Mouse (Mus musculus) neural tube, embryonic 11.5 days (tissue): ENCODE measurements around the gene Gm26602. TPM values are rescaled to one million over a fixed set of nuclear protein-coding genes. Genes with fewer than 3 reads are reported as not detected.

ENCODE experiments used
- ATAC-seq: fragments of 200-750 bp; cut with Nextera tagmentation; 2 replicates; pipeline ENCODE4 v1.8.0; 2017; ENCODE audit warnings: moderate number of reproducible peaks, mild to moderate bottlenecking, moderate TSS enrichment, moderate library complexity; ENCODE audit not compliant: insufficient read depth, low FRiP score, low TSS enrichment
- DNase-seq: peaks from one replicate; pipeline ENCODE4 v3.0.0-alpha.2; 2015; ENCODE audit warnings: low spot score
- H3K27ac ChIP-seq: fragments of 300-500 bp; sonication (generic); 2 replicates; pipeline ENCODE4 v1.5.1; 2014; ENCODE audit warnings: low read depth, mild to moderate bottlenecking, low read length
- H3K27me3 ChIP-seq: fragments of 300-500 bp; sonication (generic); 2 replicates; pipeline ENCODE4 v1.6.1; 2014; ENCODE audit warnings: mild to moderate bottlenecking, low read length, mixed read lengths; ENCODE audit not compliant: control insufficient read depth, insufficient read depth
- H3K36me3 ChIP-seq: fragments of 300-500 bp; sonication (generic); 2 replicates; pipeline ENCODE4 v1.6.1; 2014; ENCODE audit warnings: mild to moderate bottlenecking, low read length, moderate library complexity, mixed read lengths; ENCODE audit not compliant: control insufficient read depth, insufficient read depth
- H3K4me1 ChIP-seq: fragments of 300-500 bp; sonication (generic); 2 replicates; pipeline ENCODE4 v1.6.1; 2014; ENCODE audit warnings: low read length, mixed read lengths; ENCODE audit not compliant: control insufficient read depth, insufficient read depth
- H3K4me2 ChIP-seq: fragments of 300-500 bp; sonication (generic); 2 replicates; pipeline ENCODE4 v1.6.1; 2014; ENCODE audit warnings: low read depth, mild to moderate bottlenecking, moderate library complexity
- H3K4me3 ChIP-seq: fragments of 300-500 bp; sonication (generic); 2 replicates; pipeline ENCODE4 v1.5.1; 2014; ENCODE audit warnings: low read depth, low read length
- H3K9ac ChIP-seq: fragments of 300-500 bp; sonication (generic); 2 replicates; pipeline ENCODE4 v1.6.1; 2014; ENCODE audit warnings: mild to moderate bottlenecking, low read length
- H3K9me3 ChIP-seq: fragments of 300-500 bp; sonication (generic); 2 replicates; pipeline ENCODE4 v1.6.1; 2016; ENCODE audit warnings: low read length; ENCODE audit not compliant: control insufficient read depth
- WGBS: fragments of 180-500 bp; shearing (Covaris S2); extraction: QIAGEN DNeasy Blood & Tissue Kit; methylation state at CpG from one replicate; pipeline ENCODE4 v1.1.7; 2014; 5-methylcytosine and 5-hydroxymethylcytosine counted together
- polyA plus RNA-seq: library from polyadenylated mRNA; unstranded; fragments of >200 nt; fragmentation: Nextera tagmentation; extraction: Ambion mirVana; gene quantifications from 2 replicates; pipeline ENCODE4 v1.2.1, GENCODE M21; 2014

Gene Gm26602
- polyA plus RNA-seq, 1 experiment from 2014 or later = not detected

DNA sequence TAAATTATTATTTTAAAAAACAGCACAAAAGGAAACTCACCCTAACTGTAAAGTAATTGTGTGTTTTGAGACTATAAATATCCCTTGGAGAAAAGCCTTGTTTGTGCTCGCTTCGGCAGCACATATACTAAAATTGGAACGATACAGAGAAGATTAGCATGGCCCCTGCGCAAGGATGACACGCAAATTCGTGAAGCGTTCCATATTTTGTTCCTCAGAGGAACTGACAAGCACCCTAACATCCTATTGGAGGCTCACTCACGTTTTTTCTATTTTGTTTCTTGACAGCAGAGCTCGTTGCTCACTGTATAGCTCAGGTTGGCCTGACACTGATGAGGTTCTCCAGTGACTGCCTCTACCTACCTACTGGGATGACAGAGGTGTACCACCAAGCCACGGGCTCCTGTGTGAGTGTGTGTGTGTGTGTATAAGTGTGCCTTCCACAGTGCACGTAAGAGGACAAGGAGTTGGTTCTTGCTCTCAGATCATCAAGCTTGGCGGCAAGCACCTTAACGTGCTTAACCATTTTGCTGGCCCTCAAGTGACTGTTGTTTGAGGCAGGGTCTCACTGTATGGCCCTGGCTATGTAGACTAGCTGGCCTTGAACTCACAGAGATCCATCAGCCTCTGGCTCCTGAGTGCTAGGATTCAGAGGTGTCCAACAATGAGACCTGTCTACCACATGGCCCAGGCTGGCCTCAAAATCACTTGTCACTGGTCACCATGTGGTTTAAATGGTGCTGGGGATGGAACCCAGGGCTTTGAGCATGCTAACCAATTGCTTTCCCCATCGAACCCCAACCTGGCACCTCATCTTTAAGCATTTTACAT, 1.3 kb upstream of the Gm26602 start:
- H3K9me3 ChIP-seq = no peaks in the 10 kb centered on the region
- H3K27ac ChIP-seq = peak overlapping the region; percentile 58; the same call in 1 of the 2 replicates
- peak; percentile 53 for DNase-seq
- peaks cover 14% of the 10 kb centered on the region for H3K36me3 ChIP-seq
- no peaks in the 10 kb centered on the region for H3K4me1 ChIP-seq
- peak overlapping the region; percentile 29; the same call in 1 of the 2 replicates for H3K4me2 ChIP-seq
- 25% methylated on average over 14 of the region's 14 CpGs for WGBS
- H3K27me3 ChIP-seq = no peaks in the 10 kb centered on the region
- ATAC-seq = peak; percentile 32; the same call in 1 of the 2 replicates
- peak overlapping the region; percentile 71 for H3K4me3 ChIP-seq
- H3K9ac ChIP-seq = no peak overlapping the region; the same call in 1 of the 2 replicates

DNA sequence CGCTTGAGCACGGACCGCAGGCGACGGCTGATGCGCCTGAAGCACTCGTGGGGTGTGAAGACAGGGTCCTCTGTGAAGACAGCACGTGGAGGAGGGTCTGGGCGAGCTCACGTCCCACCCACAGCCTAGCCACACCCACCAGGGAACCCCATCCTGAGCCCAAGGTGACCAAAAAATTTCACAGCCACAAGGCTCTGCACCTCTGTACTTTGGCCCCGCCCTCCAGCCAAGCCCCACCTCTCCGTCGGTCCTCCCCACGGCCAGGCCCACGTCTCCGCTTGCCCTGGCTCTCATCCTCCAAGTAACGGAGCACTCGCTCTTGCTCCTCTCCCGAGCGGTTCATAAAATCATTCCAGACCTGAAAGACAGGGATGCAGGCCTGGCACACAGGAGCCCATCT, 1.8 kb downstream of the Gm26602 start:
- Histone ChIP-seq H3K27me3 (peaks cover 4% of the 10 kb centered on the region), H3K27ac (no peak overlapping the region), H3K36me3 (peaks cover 7% of the 10 kb centered on the region), H3K4me2 (no peak overlapping the region), H3K9me3 (no peaks in the 10 kb centered on the region), H3K4me3 (no peak overlapping the region), H3K9ac (no peak overlapping the region), H3K4me1 (peaks cover 5% of the 10 kb centered on the region)
- WGBS = 57% methylated on average over 20 of the region's 20 CpGs
- DNase-seq (no peak), ATAC-seq (no peak)

DNA sequence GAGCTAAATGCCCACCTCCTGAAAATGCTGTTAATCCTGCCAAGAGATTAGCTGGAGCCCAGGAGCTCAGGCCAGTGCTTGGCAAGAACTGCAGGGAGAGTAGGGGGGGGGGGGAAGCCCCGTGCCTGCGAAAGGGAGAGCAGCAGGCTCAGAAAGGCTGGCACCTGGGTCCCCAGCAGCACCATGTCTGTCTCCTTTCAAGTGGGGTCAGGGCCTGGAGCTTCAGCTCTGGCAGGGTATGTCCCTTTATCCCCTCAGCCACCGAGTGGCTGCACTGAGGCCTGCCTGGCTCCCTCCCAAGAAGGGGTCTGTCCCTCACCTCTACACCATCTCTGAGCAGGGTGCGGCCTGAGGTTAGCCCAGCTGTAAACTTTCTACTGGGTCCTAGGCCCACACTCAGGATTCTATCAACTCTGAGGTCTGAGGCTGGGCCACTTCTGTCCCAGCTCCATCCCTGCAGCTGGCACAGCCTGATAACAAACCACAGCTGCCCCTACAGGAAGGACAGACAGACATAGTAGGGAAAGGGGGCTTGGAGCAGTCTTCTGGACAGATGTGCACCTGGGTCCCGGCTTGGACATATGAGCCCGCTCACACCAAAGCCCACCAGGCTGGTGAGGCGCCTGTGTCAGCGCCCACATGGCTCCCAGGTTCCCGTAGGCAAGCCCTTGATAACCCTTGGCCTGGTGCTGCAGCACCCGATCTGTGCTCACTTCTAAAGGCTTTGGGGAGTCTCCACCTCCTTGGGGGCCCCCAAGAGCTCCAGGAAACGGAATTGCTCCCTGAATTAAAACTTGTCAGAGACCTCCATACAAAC, 3.7 kb downstream of the Gm26602 start:
- no peak overlapping the region for H3K27ac ChIP-seq
- no peak overlapping the region for H3K4me2 ChIP-seq
- H3K9me3 ChIP-seq = no peaks in the 10 kb centered on the region
- H3K9ac ChIP-seq = no peak overlapping the region
- peaks cover 23% of the 10 kb centered on the region for H3K27me3 ChIP-seq
- H3K36me3 ChIP-seq = peaks cover 7% of the 10 kb centered on the region
- DNase-seq (peak; percentile 8), ATAC-seq (no peak)
- peaks cover 8% of the 10 kb centered on the region for H3K4me1 ChIP-seq
- 71% methylated on average over 10 of the region's 11 CpGs for WGBS
- H3K4me3 ChIP-seq = no peak overlapping the region

DNA sequence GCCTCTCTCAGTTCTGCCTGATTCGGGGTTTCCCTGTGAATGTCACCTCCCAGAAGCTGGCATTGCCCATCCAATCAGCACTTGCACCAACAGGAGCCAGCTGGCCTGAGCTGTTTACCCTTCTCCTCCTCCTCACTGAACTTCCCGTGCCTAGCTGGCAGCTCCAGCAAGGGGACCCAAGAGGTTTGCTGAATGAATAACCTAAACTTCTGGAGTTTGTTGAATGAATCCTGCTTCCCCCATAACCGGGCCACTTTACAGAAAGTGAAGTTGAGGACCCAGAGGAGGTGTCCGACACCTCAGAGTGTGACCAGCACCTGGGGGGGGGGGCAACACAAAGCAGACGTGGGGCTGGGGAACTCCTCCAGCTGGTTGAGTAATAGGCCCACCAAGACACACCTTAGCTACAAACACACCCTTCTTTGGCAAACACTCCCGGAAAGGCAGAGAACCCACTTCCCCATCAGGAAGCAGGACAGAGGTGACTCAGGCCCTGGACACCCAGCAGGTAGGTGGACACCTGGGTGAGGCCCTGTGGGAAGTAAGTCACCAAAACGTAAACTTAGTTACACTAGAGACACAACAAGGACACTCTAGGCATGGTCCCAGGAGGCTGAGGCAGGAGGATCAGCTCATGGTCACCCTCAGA, 4.4 kb downstream of the Gm26602 start:
- Histone ChIP-seq H3K4me1 (peaks cover 9% of the 10 kb centered on the region), H3K4me2 (no peak overlapping the region), H3K36me3 (peaks cover 7% of the 10 kb centered on the region), H3K4me3 (no peak overlapping the region), H3K27me3 (peaks cover 30% of the 10 kb centered on the region), H3K9ac (no peak overlapping the region), H3K9me3 (no peaks in the 10 kb centered on the region), H3K27ac (no peak overlapping the region)
- no peak for DNase-seq
- ATAC-seq = no peak
- WGBS = 73% methylated on average over 7 of the region's 7 CpGs

DNA sequence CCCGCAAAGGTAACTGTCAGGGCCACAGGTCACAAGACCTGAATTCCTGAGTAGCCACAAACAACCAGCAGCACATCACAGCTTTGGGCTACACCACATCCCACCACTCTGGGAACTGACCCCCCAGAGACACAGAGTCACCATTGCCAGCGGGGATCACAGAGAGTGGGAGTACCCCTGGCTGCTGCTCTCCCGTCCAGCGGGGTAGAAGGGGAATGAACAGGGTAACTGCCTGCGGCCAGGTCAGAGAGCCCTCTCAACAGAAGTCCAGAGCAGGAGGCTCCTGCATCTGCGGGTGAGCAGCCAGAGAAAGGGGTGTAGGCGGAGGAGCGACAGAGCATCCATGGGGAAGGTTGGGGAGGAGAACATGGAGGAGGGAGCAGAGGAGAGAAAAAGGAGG, 5.4 kb downstream of the Gm26602 start:
- no peak for ATAC-seq
- H3K4me3 ChIP-seq = peak overlapping the region; percentile 74

DNA sequence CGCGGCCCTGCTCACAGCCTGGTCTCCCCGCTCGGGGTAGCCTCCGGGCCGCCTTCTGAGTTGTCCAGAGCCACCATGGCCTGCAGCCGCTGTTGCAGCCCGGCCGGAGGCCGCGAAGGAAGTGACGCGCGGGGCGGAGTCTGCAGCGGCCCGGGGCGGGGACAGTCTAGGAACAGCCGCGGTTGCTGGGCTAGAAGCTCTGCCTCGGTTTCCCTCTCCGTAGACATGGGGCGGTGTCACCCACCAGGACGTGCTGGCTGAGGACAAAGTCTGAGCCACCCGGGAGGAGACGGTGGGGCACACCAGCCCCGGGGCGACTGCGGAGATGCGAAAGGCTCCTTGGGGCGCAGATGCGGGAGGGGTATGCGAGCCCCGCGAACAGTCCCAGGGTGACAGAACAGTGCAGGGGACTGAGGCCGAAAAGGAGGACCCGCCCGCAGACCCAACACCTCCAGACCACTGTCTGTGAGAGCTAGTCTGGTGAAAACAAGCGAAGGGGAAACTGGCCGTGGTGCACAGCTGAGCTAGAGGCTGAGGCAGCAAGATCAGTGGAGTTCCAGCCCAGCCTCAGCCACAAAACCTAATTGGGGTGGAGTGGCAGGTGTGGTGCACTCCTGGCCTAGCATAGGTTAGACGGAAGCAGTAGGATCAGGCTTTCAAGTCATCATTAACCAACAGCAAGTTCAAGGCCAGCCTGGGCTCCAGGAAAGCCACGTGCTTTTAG, 6.3 kb downstream of the Gm26602 start, which contains the start of gene Kiss1r:
Kiss1r (plus strand) TSS at position 164 of the 724 bp plus-strand sequence.
- H3K36me3 ChIP-seq = peaks cover under 1% of the 10 kb centered on the region; the same call in 1 of the 2 replicates
- peak within 1 kb of the TSS; percentile 73 for H3K4me2 ChIP-seq
- peak within 1 kb of the TSS; percentile 92 for H3K9ac ChIP-seq
- peak within 1 kb of the TSS; percentile 34; the same call in 1 of the 2 replicates for H3K27ac ChIP-seq
- H3K27me3 ChIP-seq = peaks cover 49% of the 10 kb centered on the region
- peaks cover 23% of the 10 kb centered on the region for H3K4me1 ChIP-seq
- no peaks in the 10 kb centered on the region for H3K9me3 ChIP-seq
- WGBS = 2% methylated on average over 42 of the region's 42 CpGs
- H3K4me3 ChIP-seq = peak within 1 kb of the TSS; percentile 74
- peak; percentile 85 for DNase-seq
- ATAC-seq = peak; percentile 79

More for the DNA sequence above, 5.4 kb downstream of the Gm26602 start:
- Histone ChIP-seq H3K27me3 (peaks cover 40% of the 10 kb centered on the region), H3K36me3 (peaks cover 5% of the 10 kb centered on the region), H3K9ac (peak overlapping the region; percentile 92), H3K4me2 (peak overlapping the region; percentile 73), H3K4me1 (peaks cover 18% of the 10 kb centered on the region), H3K27ac (no peak overlapping the region), H3K9me3 (no peaks in the 10 kb centered on the region)
- DNase-seq = peak; percentile 11
- WGBS = 14% methylated on average over 8 of the region's 8 CpGs

DNA sequence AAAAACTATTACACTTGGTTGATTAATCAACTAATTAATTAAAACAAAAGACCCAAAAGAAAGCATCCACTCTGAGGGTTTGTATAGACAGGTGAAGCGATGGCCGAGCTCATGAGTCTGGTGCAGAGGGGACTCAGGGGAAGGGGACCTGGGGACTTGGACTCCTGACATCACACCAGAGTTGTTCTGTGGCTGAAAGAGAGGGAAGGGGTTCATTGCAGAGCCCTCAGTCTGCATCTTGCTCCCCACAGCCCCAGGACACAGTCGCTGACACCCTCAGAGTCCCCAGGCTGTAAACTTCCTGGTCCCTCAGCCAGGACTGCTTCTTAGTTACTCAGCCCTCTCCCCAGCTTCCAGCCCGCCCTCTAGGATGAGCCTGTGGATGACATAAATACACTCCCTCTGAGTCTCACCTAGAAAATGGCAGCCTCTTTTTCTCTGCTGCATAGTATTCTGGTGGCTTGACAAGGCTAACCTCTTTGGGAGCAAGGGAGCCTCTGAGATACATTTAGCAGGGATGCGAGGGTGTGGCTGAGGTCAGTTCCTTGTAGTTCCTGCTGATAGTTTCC, 7.0 kb downstream of the Gm26602 start:
- H3K4me2 ChIP-seq = peak overlapping the region; percentile 73
- peak overlapping the region; percentile 92; the same call in 1 of the 2 replicates for H3K9ac ChIP-seq
- ATAC-seq (no peak), DNase-seq (peak; percentile 8)
- peak overlapping the region; percentile 74; the same call in 1 of the 2 replicates for H3K4me3 ChIP-seq
- no peak overlapping the region for H3K27ac ChIP-seq
- no peaks in the 10 kb centered on the region for H3K36me3 ChIP-seq
- peaks cover 23% of the 10 kb centered on the region for H3K4me1 ChIP-seq
- WGBS = 61% methylated on average over 5 of the region's 5 CpGs
- H3K9me3 ChIP-seq = no peaks in the 10 kb centered on the region
- H3K27me3 ChIP-seq = peaks cover 56% of the 10 kb centered on the region
